Mouse (Mus musculus): ENCODE measurements around the gene Trat1. TPM values are rescaled to one million over a fixed set of nuclear protein-coding genes. Genes with fewer than 3 reads are reported as not detected.

Gene Trat1
- total RNA-seq, 2 experiments from 2014 or later: 0.15 TPM; not detected in 1

DNA sequence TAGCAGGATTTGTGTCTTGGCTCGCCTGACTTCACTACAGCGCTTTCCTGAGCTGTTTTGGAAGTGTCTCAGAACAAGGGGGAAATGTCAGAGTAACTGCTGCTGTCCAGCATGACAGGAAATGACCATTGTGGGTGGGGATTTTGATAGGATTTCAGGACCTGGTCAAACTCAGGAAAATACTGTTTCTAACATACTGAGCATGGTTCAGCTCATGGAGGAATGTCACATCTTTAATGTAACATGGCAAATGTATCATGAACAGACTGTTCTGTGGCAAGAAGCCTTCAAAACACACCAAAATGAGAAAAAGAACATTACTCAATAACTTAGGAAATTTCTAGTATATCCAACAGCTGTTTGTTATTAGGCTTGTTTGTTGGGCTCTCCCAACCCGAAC, 52.1 kb downstream of the Trat1 start:
- DNase-seq: no peak

DNA sequence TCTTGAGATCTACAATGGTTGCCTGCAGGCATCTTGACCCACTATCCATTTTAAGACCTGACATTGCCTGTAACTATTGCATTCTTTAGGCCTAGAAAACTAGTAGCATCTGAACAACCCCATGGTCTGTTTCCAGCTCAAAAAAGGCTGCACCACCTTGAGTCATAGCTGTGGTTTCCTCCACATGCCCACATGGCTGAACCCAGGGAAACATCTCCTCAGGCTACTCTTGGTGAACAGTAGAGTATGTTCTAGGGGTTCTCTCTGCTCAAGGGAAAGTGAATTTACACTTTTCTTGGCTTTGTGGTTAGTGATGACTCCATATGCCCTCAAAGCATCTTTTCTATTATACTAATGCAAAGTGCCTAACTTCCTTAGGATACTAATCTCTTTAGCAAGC, 55.5 kb downstream of the Trat1 start:
- no peak for DNase-seq

DNA sequence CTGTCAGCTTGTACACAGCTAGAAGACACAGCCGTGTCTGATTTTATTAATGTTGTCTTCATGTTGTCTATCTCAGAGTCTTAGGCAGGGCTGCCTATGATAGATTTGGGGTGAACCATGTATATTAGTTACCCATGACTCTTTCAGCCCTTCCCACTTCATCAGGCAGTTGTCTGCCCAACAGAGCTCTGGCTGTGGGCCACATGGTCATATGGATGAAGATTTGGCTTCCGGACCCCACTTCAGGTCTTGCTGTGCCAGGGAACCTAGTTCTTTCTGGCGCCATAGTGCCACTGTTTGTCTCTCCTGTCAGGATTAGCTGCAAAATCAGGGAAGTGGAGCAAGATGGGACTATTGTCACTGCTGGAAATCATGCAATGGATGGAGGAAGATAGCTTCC, 69.9 kb downstream of the Trat1 start:
- DNase-seq: no peak

Other genes with a start within 250 kb of the Trat1 start
- gene Retnlb, start 44.8 kb upstream of the Trat1 start, total RNA-seq (2021): not detected
- 1 to 10 TPM; 3.9 to 5.0 TPM for gene Retnla, start 70.5 kb upstream of the Trat1 start, total RNA-seq (2021)
- gene Retnlg, start 100.6 kb upstream of the Trat1 start, total RNA-seq (2021): not detected
- gene Dzip3, start 222.1 kb upstream of the Trat1 start, total RNA-seq (2021): 1 to 10 TPM; 6.9 to 7.4 TPM
- 1 to 10 TPM; 1.1 to 1.3 TPM for gene Cip2a, start 222.2 kb upstream of the Trat1 start, total RNA-seq (2021)